In the genomic region with DNA sequence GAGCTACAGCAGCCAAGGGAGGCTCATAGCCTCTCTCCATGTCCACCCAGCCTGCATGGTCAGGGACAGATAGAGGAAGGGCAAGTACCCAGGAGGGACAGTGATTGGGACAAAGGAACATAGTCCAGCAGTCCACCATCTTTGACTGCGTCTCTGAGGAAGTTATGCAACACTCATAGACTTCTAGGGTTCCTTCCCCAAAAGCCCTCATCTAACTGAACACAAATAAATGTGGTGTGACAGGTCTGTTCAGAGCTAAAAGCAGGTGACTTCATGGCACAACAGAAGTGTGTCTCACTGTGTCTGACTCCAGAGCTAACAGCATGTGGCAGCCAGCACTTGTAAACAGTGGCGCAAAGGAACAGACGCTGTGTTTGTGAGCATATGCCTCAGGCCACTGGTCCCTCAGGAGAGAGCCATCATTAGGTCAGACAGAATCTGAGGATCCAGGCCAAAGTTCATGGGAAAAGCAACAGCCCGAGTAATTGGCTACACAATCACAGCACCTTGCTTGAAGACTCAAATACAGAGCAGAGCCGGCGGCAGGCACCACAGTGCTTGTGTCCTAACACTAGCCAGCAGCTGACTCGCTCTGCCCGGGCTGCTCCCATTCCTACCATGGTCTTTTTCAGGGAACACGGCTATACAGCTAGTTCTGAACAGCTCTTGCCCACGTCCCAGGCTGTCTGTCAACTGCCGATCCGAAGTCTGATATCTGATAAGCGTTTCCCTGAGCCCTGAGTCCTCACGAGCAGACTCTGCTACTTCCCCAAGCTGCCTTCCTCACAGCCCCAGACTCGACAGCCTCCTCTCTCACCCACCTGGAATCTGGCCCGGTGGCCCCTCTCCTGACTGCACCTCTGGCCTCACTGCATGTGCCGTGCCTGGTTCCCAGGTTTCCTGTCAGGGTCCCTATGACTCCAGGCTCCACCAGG, we compare ENCODE assay signal across 14 mouse cellular contexts. TPM values are rescaled to one million over a fixed set of nuclear protein-coding genes. Genes with fewer than 3 reads are reported as not detected.
A peak's percentile ranks its signal among the peaks of the same experiment; 100 is the strongest.
DNase-seq lines count a peak whose midpoint lies in the region; ATAC-seq and TF ChIP-seq lines count a peak whose summit lies in the region.
"Had no signal": no experiment of that assay in that cellular context is flagged by ENCODE, and none has a peak within 500 bp of the region (broad histone marks: within the 10 kb centered on the region; RNA-seq: fewer than 3 reads in every experiment).

No protein-coding gene starts in this region.

- H3K27me3 ChIP-seq in heart, adult 2 months (ENCODE audit: control insufficient read depth, insufficient read depth, low read length), result no peaks in the 10 kb centered on the region
- no peaks in the 10 kb centered on the region for H3K27me3 ChIP-seq in neural tube, embryonic 12.5 days (replicated peaks)
- H3K27me3 ChIP-seq in neural tube, embryonic 15.5 days (replicated peaks), result no peaks in the 10 kb centered on the region
- H3K27me3 ChIP-seq in kidney, postnatal 0 days (ENCODE audit: insufficient read depth, low read length), result no peaks in the 10 kb centered on the region
- no peaks in the 10 kb centered on the region for H3K27me3 ChIP-seq in forebrain, embryonic 15.5 days
- H3K27me3 ChIP-seq: lung, embryonic 15.5 days had no signal

- H3K36me3 ChIP-seq in heart, adult 2 months (ENCODE audit: control insufficient read depth, insufficient read depth, low read length), result peaks cover 6% of the 10 kb centered on the region; the same call in 1 of the 2 replicates
- peaks cover 77% of the 10 kb centered on the region for H3K36me3 ChIP-seq in neural tube, embryonic 12.5 days
- H3K36me3 ChIP-seq in neural tube, embryonic 15.5 days, result peaks cover 82% of the 10 kb centered on the region
- H3K36me3 ChIP-seq in kidney, postnatal 0 days (ENCODE audit: insufficient read depth, low read length), result peaks cover 52% of the 10 kb centered on the region
- H3K36me3 ChIP-seq in forebrain, embryonic 15.5 days, result peaks cover 61% of the 10 kb centered on the region

- intact Hi-C loops in heart, adult 2 months (cut with DNase I), result loop anchor here (5.0 kb wide), 1 partner anchor 35 kb away; the partner anchor contains the start of gene Egln1
- intact Hi-C loops in heart, postnatal 10 days (cut with DNase I), result loop anchor here (5.0 kb wide), 1 partner anchor 35 kb away; the partner anchor contains the start of gene Egln1

- ATAC-seq in neural tube, embryonic 12.5 days (ENCODE audit: low FRiP score, low read depth), result no peak
- ATAC-seq in neural tube, embryonic 15.5 days (ENCODE audit: low FRiP score), result no peak
- peak; percentile 16 for ATAC-seq in kidney, postnatal 0 days (replicated peaks; ENCODE audit: low FRiP score, low read depth)
- ATAC-seq in forebrain, embryonic 15.5 days (replicated peaks), result no peak
- ATAC-seq: CD4-positive, CD25-positive, alpha-beta regulatory T cell, adult 4 months; intestine, postnatal 0 days; midbrain, embryonic 16.5 days had no signal

- H3K9ac ChIP-seq in heart, adult 2 months (ENCODE audit: low read depth, low read length), result peak overlapping the region; percentile 44
- peak overlapping the region; percentile 38; the same call in 1 of the 2 replicates for H3K9ac ChIP-seq in neural tube, embryonic 12.5 days
- no peak overlapping the region for H3K9ac ChIP-seq in neural tube, embryonic 15.5 days (replicated peaks)
- H3K9ac ChIP-seq in kidney, postnatal 0 days (ENCODE audit: low read depth, low read length), result no peak overlapping the region
- no peak overlapping the region for H3K9ac ChIP-seq in forebrain, embryonic 15.5 days (replicated peaks)
- H3K9ac ChIP-seq: lung, embryonic 15.5 days had no signal

- 49% methylated on average over 17 of the region's 17 CpGs for WGBS in heart, adult 2 months
- WGBS in neural tube, embryonic 12.5 days, result 80% methylated on average over 17 of the region's 17 CpGs
- WGBS in neural tube, embryonic 15.5 days, result 80% methylated on average over 17 of the region's 17 CpGs
- 69% methylated on average over 17 of the region's 17 CpGs for WGBS in kidney, postnatal 0 days
- WGBS in forebrain, embryonic 15.5 days, result 84% methylated on average over 17 of the region's 17 CpGs

- no peak overlapping the region for H3K4me2 ChIP-seq in neural tube, embryonic 12.5 days (replicated peaks)
- H3K4me2 ChIP-seq in neural tube, embryonic 15.5 days, result no peak overlapping the region
- no peak overlapping the region for H3K4me2 ChIP-seq in kidney, postnatal 0 days (ENCODE audit: low read length)
- no peak overlapping the region for H3K4me2 ChIP-seq in forebrain, embryonic 15.5 days (replicated peaks)
- H3K4me2 ChIP-seq: lung, embryonic 15.5 days had no signal

- H3K4me1 ChIP-seq in heart, adult 2 months (ENCODE audit: control insufficient read depth, insufficient read depth, low read length), result peaks cover 14% of the 10 kb centered on the region
- no peaks in the 10 kb centered on the region for H3K4me1 ChIP-seq in neural tube, embryonic 12.5 days
- H3K4me1 ChIP-seq in neural tube, embryonic 15.5 days, result no peaks in the 10 kb centered on the region
- H3K4me1 ChIP-seq in kidney, postnatal 0 days (replicated peaks; ENCODE audit: insufficient read depth, low read length), result 0 out of 2 replicates have a peak, but pooled peaks cover 5% of the 10 kb centered on the region
- no peaks in the 10 kb centered on the region for H3K4me1 ChIP-seq in forebrain, embryonic 15.5 days
- H3K4me1 ChIP-seq: lung, embryonic 15.5 days had no signal

- DNase-seq in heart, adult 2 months, result peak in 1 of 2 experiments; percentile 30
- DNase-seq in heart, postnatal 10 days, result no peak
- no peak for DNase-seq in kidney, postnatal 0 days (ENCODE audit: low spot score)
- DNase-seq in spleen, postnatal 36 days (ENCODE audit: low spot score in 2 of 2), result no peak
- DNase-seq in frontal cortex, postnatal 25 days (ENCODE audit: low spot score in 2 of 2), result no peak
- DNase-seq: gastrocnemius, postnatal 25 days; heart, postnatal 4 days had no signal

- H3K9me3 ChIP-seq in neural tube, embryonic 12.5 days, result no peaks in the 10 kb centered on the region
- no peaks in the 10 kb centered on the region for H3K9me3 ChIP-seq in neural tube, embryonic 15.5 days (replicated peaks)
- H3K9me3 ChIP-seq in kidney, postnatal 0 days (replicated peaks; ENCODE audit: low read length), result no peaks in the 10 kb centered on the region
- H3K9me3 ChIP-seq in forebrain, embryonic 15.5 days, result no peaks in the 10 kb centered on the region
- H3K9me3 ChIP-seq: lung, embryonic 15.5 days had no signal

- peaks cover 5% of the 10 kb centered on the region for H3K79me2 ChIP-seq in heart, adult 2 months (replicated peaks; ENCODE audit: control insufficient read depth, insufficient read depth, low read length)

- TF ChIP-seq CTCF in heart, adult 2 months (IDR thresholded peaks at IDR 0.05), result no peak
- TF ChIP-seq CTCF in kidney, postnatal 0 days (IDR thresholded peaks at IDR 0.05; ENCODE audit: low read depth), result no peak

- TF ChIP-seq EP300 in heart, adult 2 months (IDR thresholded peaks at IDR 0.05; ENCODE audit: insufficient read depth, low read depth, low read length), result no peak

- peak overlapping the region; percentile 56 for H3K27ac ChIP-seq in heart, adult 2 months
- no peak overlapping the region for H3K27ac ChIP-seq in neural tube, embryonic 12.5 days
- no peak overlapping the region for H3K27ac ChIP-seq in neural tube, embryonic 15.5 days (replicated peaks)
- no peak overlapping the region for H3K27ac ChIP-seq in kidney, postnatal 0 days
- no peak overlapping the region for H3K27ac ChIP-seq in forebrain, embryonic 15.5 days (replicated peaks)
- H3K27ac ChIP-seq: lung, embryonic 15.5 days had no signal

- H3K4me3 ChIP-seq in heart, adult 2 months, result no peak overlapping the region
- H3K4me3 ChIP-seq in neural tube, embryonic 12.5 days, result no peak overlapping the region
- no peak overlapping the region for H3K4me3 ChIP-seq in neural tube, embryonic 15.5 days (replicated peaks)
- H3K4me3 ChIP-seq in kidney, postnatal 0 days (replicated peaks; ENCODE audit: low read depth, low read length), result no peak overlapping the region
- no peak overlapping the region for H3K4me3 ChIP-seq in forebrain, embryonic 15.5 days
- H3K4me3 ChIP-seq: lung, embryonic 15.5 days had no signal

- no peak for TF ChIP-seq POLR2A in heart, adult 2 months (IDR thresholded peaks at IDR 0.05; ENCODE audit: insufficient read depth, low read depth, low read length)

RNA-seq across cellular contexts. Expression of gene Sprtn, which starts 14.5 kb away (rescaled TPM):
- total RNA-seq in heart, adult 2 months (2021), result 10 to 100 TPM; 10.3 TPM
- 8.3 and 13.7 TPM in 2 replicates for polyA plus RNA-seq in heart, adult 2 months (2012; rRNA removed)
- total RNA-seq in heart, postnatal 10 days (2021), result 10 to 100 TPM; 16.0 to 18.9 TPM
- polyA plus RNA-seq in neural tube, embryonic 12.5 days (2016; fragmentation: Nextera tagmentation; extraction: Ambion mirVana), result 12.6 and 15.1 TPM in 2 replicates
- 7.3 and 8.1 TPM in 2 replicates for polyA plus RNA-seq in neural tube, embryonic 15.5 days (2015; fragmentation: Nextera tagmentation; extraction: Ambion mirVana)
- polyA plus RNA-seq in kidney, postnatal 0 days (2015; fragmentation: Nextera tagmentation; extraction: Ambion mirVana), result 7.9 and 8.3 TPM in 2 replicates
- 11.9 and 12.0 TPM in 2 replicates for polyA plus RNA-seq in forebrain, embryonic 15.5 days (2015; fragmentation: Nextera tagmentation; extraction: Ambion mirVana)

RNA-seq across cellular contexts. Expression of gene Exoc8, which starts 14.7 kb away (rescaled TPM):
- total RNA-seq in heart, adult 2 months (2021), result 10 to 100 TPM; 18.8 to 20.2 TPM
- polyA plus RNA-seq in heart, adult 2 months (2012; rRNA removed), result 6.8 and 9.7 TPM in 2 replicates
- 10 to 100 TPM; 19.5 to 20.5 TPM for total RNA-seq in heart, postnatal 10 days (2021)
- 15.4 and 17.3 TPM in 2 replicates for polyA plus RNA-seq in neural tube, embryonic 12.5 days (2016; fragmentation: Nextera tagmentation; extraction: Ambion mirVana)
- 12.2 and 12.7 TPM in 2 replicates for polyA plus RNA-seq in neural tube, embryonic 15.5 days (2015; fragmentation: Nextera tagmentation; extraction: Ambion mirVana)
- 5.6 and 6.1 TPM in 2 replicates for polyA plus RNA-seq in kidney, postnatal 0 days (2015; fragmentation: Nextera tagmentation; extraction: Ambion mirVana)
- polyA plus RNA-seq in forebrain, embryonic 15.5 days (2015; fragmentation: Nextera tagmentation; extraction: Ambion mirVana), result 14.4 and 15.5 TPM in 2 replicates

RNA-seq across cellular contexts. Expression of gene Egln1, which starts 36.9 kb away (rescaled TPM):
- total RNA-seq in heart, adult 2 months (2021), result 100 to 1,000 TPM; 331 to 374 TPM
- 146 and 227 TPM in 2 replicates for polyA plus RNA-seq in heart, adult 2 months (2012; rRNA removed)
- 100 to 1,000 TPM; 136 to 143 TPM for total RNA-seq in heart, postnatal 10 days (2021)
- polyA plus RNA-seq in neural tube, embryonic 12.5 days (2016; fragmentation: Nextera tagmentation; extraction: Ambion mirVana), result 17.4 and 18.2 TPM in 2 replicates
- polyA plus RNA-seq in neural tube, embryonic 15.5 days (2015; fragmentation: Nextera tagmentation; extraction: Ambion mirVana), result 15.7 and 16.4 TPM in 2 replicates
- polyA plus RNA-seq in kidney, postnatal 0 days (2015; fragmentation: Nextera tagmentation; extraction: Ambion mirVana), result 9.4 and 9.5 TPM in 2 replicates
- 20.0 and 20.9 TPM in 2 replicates for polyA plus RNA-seq in forebrain, embryonic 15.5 days (2015; fragmentation: Nextera tagmentation; extraction: Ambion mirVana)

RNA-seq across cellular contexts. Expression of gene 2810004N23Rik, which starts 49.3 kb away (rescaled TPM):
- 10 to 100 TPM; 47.3 to 51.7 TPM for total RNA-seq in heart, adult 2 months (2021)
- 28.9 and 46.7 TPM in 2 replicates for polyA plus RNA-seq in heart, adult 2 months (2012; rRNA removed)
- 10 to 100 TPM; 40.6 to 43.8 TPM for total RNA-seq in heart, postnatal 10 days (2021)
- 40.2 and 42.6 TPM in 2 replicates for polyA plus RNA-seq in neural tube, embryonic 12.5 days (2016; fragmentation: Nextera tagmentation; extraction: Ambion mirVana)
- polyA plus RNA-seq in neural tube, embryonic 15.5 days (2015; fragmentation: Nextera tagmentation; extraction: Ambion mirVana), result 22.0 and 26.7 TPM in 2 replicates
- polyA plus RNA-seq in kidney, postnatal 0 days (2015; fragmentation: Nextera tagmentation; extraction: Ambion mirVana), result 33.3 and 36.6 TPM in 2 replicates
- 34.0 and 40.5 TPM in 2 replicates for polyA plus RNA-seq in forebrain, embryonic 15.5 days (2015; fragmentation: Nextera tagmentation; extraction: Ambion mirVana)

RNA-seq across cellular contexts. Expression of gene Gnpat, which starts 49.4 kb away (rescaled TPM):
- total RNA-seq in heart, adult 2 months (2021), result 100 to 1,000 TPM; 169 to 189 TPM
- 199 and 263 TPM in 2 replicates for polyA plus RNA-seq in heart, adult 2 months (2012; rRNA removed)
- total RNA-seq in heart, postnatal 10 days (2021), result 100 to 1,000 TPM; 128 to 129 TPM
- 111 and 113 TPM in 2 replicates for polyA plus RNA-seq in neural tube, embryonic 12.5 days (2016; fragmentation: Nextera tagmentation; extraction: Ambion mirVana)
- 67.3 and 77.7 TPM in 2 replicates for polyA plus RNA-seq in neural tube, embryonic 15.5 days (2015; fragmentation: Nextera tagmentation; extraction: Ambion mirVana)
- polyA plus RNA-seq in kidney, postnatal 0 days (2015; fragmentation: Nextera tagmentation; extraction: Ambion mirVana), result 74.8 and 83.5 TPM in 2 replicates
- polyA plus RNA-seq in forebrain, embryonic 15.5 days (2015; fragmentation: Nextera tagmentation; extraction: Ambion mirVana), result 89.5 and 93.0 TPM in 2 replicates

Comparison
In these comparisons a context has a peak if more than half of its experiments do, and no peak if none do; other contexts are left out.
1. H3K9ac ChIP-seq: peak in heart, adult 2 months (single experiment) and neural tube, embryonic 12.5 days (single experiment); none in neural tube, embryonic 15.5 days (single experiment), kidney, postnatal 0 days (single experiment) and forebrain, embryonic 15.5 days (single experiment).